Mouse (Mus musculus): ENCODE data around the gene Nipsnap1. TPM values are rescaled to one million over a fixed set of nuclear protein-coding genes. Genes with fewer than 3 reads are reported as not detected.

The Nipsnap1 gene
- polyA plus RNA-seq, 1 experiment from 2014 or later: 89.8 TPM

DNA sequence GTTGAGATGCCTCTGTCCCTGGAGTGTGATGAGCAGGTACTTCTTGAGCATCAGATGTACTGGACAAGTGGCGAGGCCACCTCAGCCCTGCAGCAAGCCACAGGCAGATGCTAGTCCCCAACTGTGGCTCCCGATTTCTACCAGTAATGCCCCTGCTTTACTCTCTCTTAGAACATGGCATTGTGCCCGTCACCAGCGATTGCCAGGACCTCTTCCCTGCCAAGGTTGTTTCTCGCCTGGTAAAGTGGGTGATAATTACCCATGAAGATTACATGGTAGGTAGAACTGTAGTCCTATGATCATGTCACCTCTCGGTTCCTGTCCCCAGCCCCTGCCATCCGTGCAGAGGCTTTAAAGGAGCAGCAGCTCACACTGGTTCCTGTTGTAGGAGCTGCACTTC, 48.0 kb downstream of the Nipsnap1 start:
- Histone ChIP-seq H3K4me3 (ENCODE audit: low read depth, low read length) (no peak overlapping the region), H3K4me1 (replicated peaks; ENCODE audit: control insufficient read depth, insufficient read depth, low read length) (no peaks in the 10 kb centered on the region), H3K36me3 (ENCODE audit: control insufficient read depth, insufficient read depth, low read length) (peaks cover 29% of the 10 kb centered on the region), H3K9me3 (ENCODE audit: control insufficient read depth, low read length) (no peaks in the 10 kb centered on the region), H3K27me3 (replicated peaks; ENCODE audit: control insufficient read depth, insufficient read depth, low read length) (no peaks in the 10 kb centered on the region), H3K27ac (ENCODE audit: low read depth, low read length) (no peak overlapping the region), H3K4me2 (no peak overlapping the region), H3K9ac (ENCODE audit: low read depth, low read length) (no peak overlapping the region)
- no peak for DNase-seq (ENCODE audit: low spot score)
- 87% methylated on average over 7 of the region's 7 CpGs for whole genome bisulfite sequencing
- no peak for ATAC-seq (replicated peaks; ENCODE audit: low FRiP score)

DNA sequence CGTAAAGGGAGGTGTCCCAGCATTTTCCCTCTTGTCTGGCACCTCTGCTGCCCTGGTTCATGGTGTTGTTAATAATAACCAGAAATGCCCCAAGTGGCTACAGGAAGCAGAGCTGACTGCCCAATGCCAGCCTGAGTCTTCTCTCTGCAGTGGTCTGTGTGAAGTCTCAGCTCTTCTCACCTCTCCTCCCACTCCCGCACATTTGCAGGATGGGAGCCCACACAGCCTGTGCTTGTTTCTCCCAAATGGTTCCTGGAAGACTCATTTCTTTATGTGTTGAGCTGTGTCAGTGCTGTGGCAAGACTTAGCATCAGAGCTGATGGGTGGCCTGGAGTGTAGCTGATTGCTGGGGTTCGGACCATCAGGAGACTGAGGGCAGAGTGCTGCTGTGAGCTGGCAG, 53.5 kb downstream of the Nipsnap1 start:
- Histone ChIP-seq H3K4me2 (no peak overlapping the region), H3K36me3 (ENCODE audit: control insufficient read depth, insufficient read depth, low read length) (peaks cover 13% of the 10 kb centered on the region), H3K9ac (ENCODE audit: low read depth, low read length) (no peak overlapping the region), H3K4me3 (ENCODE audit: low read depth, low read length) (no peak overlapping the region), H3K4me1 (replicated peaks; ENCODE audit: control insufficient read depth, insufficient read depth, low read length) (no peaks in the 10 kb centered on the region), H3K27me3 (replicated peaks; ENCODE audit: control insufficient read depth, insufficient read depth, low read length) (no peaks in the 10 kb centered on the region), H3K27ac (ENCODE audit: low read depth, low read length) (no peak overlapping the region), H3K9me3 (ENCODE audit: control insufficient read depth, low read length) (no peaks in the 10 kb centered on the region)
- ATAC-seq (replicated peaks; ENCODE audit: low FRiP score) (no peak), DNase-seq (ENCODE audit: low spot score) (no peak)
- 88% methylated on average over 3 of the region's 3 CpGs for WGBS

DNA sequence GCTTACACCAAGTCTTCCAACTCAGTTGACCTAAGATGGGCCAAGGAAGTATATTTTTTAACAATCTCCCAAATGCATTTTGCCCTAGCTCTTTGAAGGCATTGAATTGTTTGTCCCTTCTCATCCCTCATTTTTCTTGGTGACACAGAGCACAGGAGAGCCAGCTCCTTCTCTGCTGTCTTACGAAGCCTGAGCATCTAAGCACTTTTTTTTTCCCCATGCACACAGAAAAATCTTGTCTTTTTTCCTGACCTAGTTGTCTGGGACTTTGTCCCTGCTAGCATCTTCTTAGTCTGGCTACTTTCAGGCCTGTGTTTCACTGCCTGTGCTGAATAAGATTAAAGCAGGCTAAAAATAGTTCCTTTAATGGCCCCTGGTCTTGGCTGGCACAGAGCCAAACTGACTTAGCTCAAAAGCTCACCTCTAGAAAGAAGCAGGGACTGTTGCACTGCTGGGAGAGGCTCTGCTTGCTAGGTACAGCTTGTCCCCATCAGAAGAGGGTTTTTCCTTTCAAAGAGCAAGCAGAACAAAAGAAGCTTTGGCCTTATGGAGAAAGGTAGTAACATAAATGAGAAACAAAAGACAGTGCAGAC, 57.4 kb downstream of the Nipsnap1 start:
- H3K4me2 ChIP-seq: no peak overlapping the region
- 78% methylated on average over 1 of the region's 1 CpGs for WGBS
- H3K9ac ChIP-seq (ENCODE audit: low read depth, low read length): no peak overlapping the region
- H3K36me3 ChIP-seq (ENCODE audit: control insufficient read depth, insufficient read depth, low read length): peaks cover 2% of the 10 kb centered on the region
- DNase-seq (ENCODE audit: low spot score): no peak
- no peak overlapping the region for H3K4me3 ChIP-seq (ENCODE audit: low read depth, low read length)
- H3K9me3 ChIP-seq (ENCODE audit: control insufficient read depth, low read length): no peaks in the 10 kb centered on the region
- no peak overlapping the region for H3K27ac ChIP-seq (ENCODE audit: low read depth, low read length)
- no peaks in the 10 kb centered on the region for H3K4me1 ChIP-seq (replicated peaks; ENCODE audit: control insufficient read depth, insufficient read depth, low read length)
- no peaks in the 10 kb centered on the region for H3K27me3 ChIP-seq (replicated peaks; ENCODE audit: control insufficient read depth, insufficient read depth, low read length)
- no peak for ATAC-seq (replicated peaks; ENCODE audit: low FRiP score)

DNA sequence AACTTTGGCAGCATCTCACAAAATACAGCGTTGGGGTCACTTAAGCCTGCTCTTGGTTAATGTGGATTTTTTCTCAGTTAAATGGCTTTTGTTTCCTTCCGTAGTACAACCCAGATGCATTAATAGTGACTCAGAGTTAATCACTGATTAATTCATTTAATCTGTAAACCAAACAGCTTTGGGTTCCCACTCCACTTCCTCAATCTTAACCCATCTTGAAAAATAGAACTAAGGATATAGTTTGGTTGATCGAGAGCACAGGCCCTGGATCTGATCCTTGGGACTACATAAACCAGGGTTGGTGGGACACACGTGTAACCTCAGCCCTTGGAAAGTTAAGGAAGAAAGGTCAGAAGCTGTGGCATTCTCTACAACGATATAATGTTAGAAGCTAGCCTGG, 62.5 kb downstream of the Nipsnap1 start:
- H3K9ac ChIP-seq (ENCODE audit: low read depth, low read length): no peak overlapping the region
- no peaks in the 10 kb centered on the region for H3K9me3 ChIP-seq (ENCODE audit: control insufficient read depth, low read length)
- ATAC-seq (replicated peaks; ENCODE audit: low FRiP score) (no peak), DNase-seq (ENCODE audit: low spot score) (no peak)
- no peak overlapping the region for H3K4me2 ChIP-seq
- WGBS: 79% methylated on average over 5 of the region's 5 CpGs
- H3K36me3 ChIP-seq (ENCODE audit: control insufficient read depth, insufficient read depth, low read length): no peaks in the 10 kb centered on the region
- no peaks in the 10 kb centered on the region for H3K4me1 ChIP-seq (replicated peaks; ENCODE audit: control insufficient read depth, insufficient read depth, low read length)
- no peak overlapping the region for H3K27ac ChIP-seq (ENCODE audit: low read depth, low read length)
- H3K27me3 ChIP-seq (replicated peaks; ENCODE audit: control insufficient read depth, insufficient read depth, low read length): no peaks in the 10 kb centered on the region
- H3K4me3 ChIP-seq (ENCODE audit: low read depth, low read length): no peak overlapping the region

Small RNA genes lying within 50 kb of the gene (microRNA-seq; reads per million reads assigned to microRNA genes)
- gene Mir6918 (ENCODE audit: borderline number of aligned reads): 2.1 reads per million

Other genes starting within 250 kb of the Nipsnap1 start
- 41.4 and 43.0 TPM in 2 replicates for gene Ascc2, start 236.2 kb upstream of the Nipsnap1 start, polyA plus RNA-seq (2014; fragmentation: Nextera tagmentation; extraction: Ambion mirVana)
- 823 and 891 TPM in 2 replicates for gene Uqcr10, start 169.6 kb upstream of the Nipsnap1 start, polyA plus RNA-seq (2014; fragmentation: Nextera tagmentation; extraction: Ambion mirVana)
- 45.1 and 54.6 TPM in 2 replicates for gene Zmat5, start 169.3 kb upstream of the Nipsnap1 start, polyA plus RNA-seq (2014; fragmentation: Nextera tagmentation; extraction: Ambion mirVana)
- gene Cabp7, start 127.2 kb upstream of the Nipsnap1 start, polyA plus RNA-seq (2014; fragmentation: Nextera tagmentation; extraction: Ambion mirVana): 0.33 TPM in 1 of 2 replicates, not detected in the other
- gene Nf2, start 24.4 kb upstream of the Nipsnap1 start, polyA plus RNA-seq (2014; fragmentation: Nextera tagmentation; extraction: Ambion mirVana): 37.4 and 40.1 TPM in 2 replicates
- gene Thoc5, start 21.4 kb downstream of the Nipsnap1 start, polyA plus RNA-seq (2014; fragmentation: Nextera tagmentation; extraction: Ambion mirVana): 40.5 and 42.5 TPM in 2 replicates
- gene Nefh, start 74.1 kb downstream of the Nipsnap1 start, polyA plus RNA-seq (2014; fragmentation: Nextera tagmentation; extraction: Ambion mirVana): 0.90 and 1.1 TPM in 2 replicates
- gene Ap1b1, start 112.9 kb downstream of the Nipsnap1 start, polyA plus RNA-seq (2014; fragmentation: Nextera tagmentation; extraction: Ambion mirVana): 126 and 139 TPM in 2 replicates
- gene Rasl10a, start 184.2 kb downstream of the Nipsnap1 start, polyA plus RNA-seq (2014; fragmentation: Nextera tagmentation; extraction: Ambion mirVana): 0.75 and 1.3 TPM in 2 replicates
- gene Gas2l1, start 191.4 kb downstream of the Nipsnap1 start, polyA plus RNA-seq (2014; fragmentation: Nextera tagmentation; extraction: Ambion mirVana): 41.9 and 46.5 TPM in 2 replicates
- gene Rhbdd3, start 225.0 kb downstream of the Nipsnap1 start, polyA plus RNA-seq (2014; fragmentation: Nextera tagmentation; extraction: Ambion mirVana): 27.0 and 29.1 TPM in 2 replicates
- gene Ewsr1, start 225.3 kb downstream of the Nipsnap1 start, polyA plus RNA-seq (2014; fragmentation: Nextera tagmentation; extraction: Ambion mirVana): 363 and 367 TPM in 2 replicates

Measured in liver, embryonic 11.5 days (tissue).